Mouse (Mus musculus): ENCODE data around the gene Eya2. TPM values are rescaled to one million over a fixed set of nuclear protein-coding genes. Genes with fewer than 3 reads are reported as not detected.

Gene Eya2
- total and polyA plus RNA-seq, 3 experiments = not detected

- H3K4me3 ChIP-seq (ENCODE audit: control insufficient read depth in 1 of 2, insufficient read depth in 1 of 2, low read depth in 2 of 2, low read length in 2 of 2) = no peak overlapping the region
- no peaks in the 10 kb centered on the region for H3K4me1 ChIP-seq (ENCODE audit: control insufficient read depth in 1 of 2, insufficient read depth in 2 of 2, low read length in 2 of 2)
- no peak overlapping the region for H3K27ac ChIP-seq (ENCODE audit: control insufficient read depth, low read depth, low read length)
Observed at GRCm38 (mm10) chr2:165769375-165769948, 174.6 kb downstream of the Eya2 start.

GRCm38 (mm10) chr2:165778927-165779326 is 184.1 kb downstream of the Eya2 start:
- H3K36me3 ChIP-seq (ENCODE audit: control insufficient read depth in 1 of 2, insufficient read depth in 2 of 2, low read length in 2 of 2) = no peaks in the 10 kb centered on the region; a peak in 1 of 4 replicates
- H3K4me3 ChIP-seq (ENCODE audit: control insufficient read depth in 1 of 2, insufficient read depth in 1 of 2, low read depth in 2 of 2, low read length in 2 of 2) = no peak overlapping the region
- no peaks in the 10 kb centered on the region for H3K9me3 ChIP-seq (replicated peaks; ENCODE audit: insufficient read depth, low read length)
- H3K79me2 ChIP-seq (ENCODE audit: control insufficient read depth, insufficient read depth, low read length, poor library complexity) = no peaks in the 10 kb centered on the region
- H3K9ac ChIP-seq (ENCODE audit: control insufficient read depth, low read depth, low read length, poor library complexity, severe bottlenecking) = no peak overlapping the region
- H3K27ac ChIP-seq (ENCODE audit: control insufficient read depth, low read depth, low read length) = no peak overlapping the region
- no peaks in the 10 kb centered on the region for H3K27me3 ChIP-seq (ENCODE audit: control insufficient read depth in 1 of 2, insufficient read depth in 2 of 2, low read length in 2 of 2)
- DNase-seq (ENCODE audit: low read depth, low spot score) = peak; percentile 83
- no peaks in the 10 kb centered on the region for H3K4me1 ChIP-seq (ENCODE audit: control insufficient read depth in 1 of 2, insufficient read depth in 2 of 2, low read length in 2 of 2)
- no peak for TF ChIP-seq NELFE (IDR thresholded peaks at IDR 0.05; ENCODE audit: low read depth, low read length)
- no peak for TF ChIP-seq NRF1 (IDR thresholded peaks at IDR 0.05; ENCODE audit: insufficient read depth, low read depth, low read length, poor library complexity, severe bottlenecking)
- no peak for TF ChIP-seq ETS1 (IDR thresholded peaks at IDR 0.05; ENCODE audit: low read depth, low read length)
- TF ChIP-seq MAFK (IDR thresholded peaks at IDR 0.05; ENCODE audit: borderline replicate concordance, low read depth, low read length) = no peak
- no peak for TF ChIP-seq TCF12 (IDR thresholded peaks at IDR 0.05; ENCODE audit: low read depth, low read length)
- TF ChIP-seq TAL1 (IDR thresholded peaks at IDR 0.05; ENCODE audit: low read length) = no peak
- peak; percentile 91 to 95 (median 94) for TF ChIP-seq CTCF (IDR thresholded peaks at IDR 0.05 in 2 of 3, conservative IDR thresholded peaks at IDR 0.05 in 1 of 3; ENCODE audit: control insufficient read depth in 1 of 3, insufficient read depth in 1 of 3, low read depth in 2 of 3, low read length in 3 of 3, poor library complexity in 1 of 3, severe bottlenecking in 1 of 3)
- TF ChIP-seq SMC3 (IDR thresholded peaks at IDR 0.05; ENCODE audit: low read depth, low read length) = peak; percentile 93
- TF ChIP-seq MEF2A (IDR thresholded peaks at IDR 0.05; ENCODE audit: extremely low read depth, insufficient replicate concordance, low read depth, low read length, poor library complexity, severe bottlenecking) = no peak
- TF ChIP-seq RAD21 (IDR thresholded peaks at IDR 0.05; ENCODE audit: low read depth, low read length) = peak; percentile 93
- TF ChIP-seq POLR2AphosphoS2 (IDR thresholded peaks at IDR 0.05; ENCODE audit: low read length) = no peak
- no peak for TF ChIP-seq CHD2 (IDR thresholded peaks at IDR 0.05; ENCODE audit: low read length)
- TF ChIP-seq EP300 (IDR thresholded peaks at IDR 0.05; ENCODE audit: low read depth in 1 of 2, low read length in 2 of 2) = no peak
- TF ChIP-seq MAZ (IDR thresholded peaks at IDR 0.05; ENCODE audit: low read depth, low read length) = no peak
- TF ChIP-seq ZKSCAN1 (IDR thresholded peaks at IDR 0.05; ENCODE audit: low read depth, low read length) = no peak
- no peak for TF ChIP-seq ZNF384 (IDR thresholded peaks at IDR 0.05; ENCODE audit: low read depth, low read length)
- 0 out of 2 replicates have a peak, but pooled peaks have one; percentile 6 for TF ChIP-seq TBP (IDR thresholded peaks at IDR 0.05; ENCODE audit: low read depth, low read length)
- TF ChIP-seq ZMIZ1 (IDR thresholded peaks at IDR 0.05; ENCODE audit: low read depth, low read length) = no peak
- no peak for TF ChIP-seq KAT2A (conservative IDR thresholded peaks at IDR 0.05; ENCODE audit: low read depth, low read length)
- TF ChIP-seq MXI1 (IDR thresholded peaks at IDR 0.05; ENCODE audit: low read depth, low read length) = no peak
- 0 out of 2 replicates have a peak, but pooled peaks have one; percentile 31 for TF ChIP-seq MYC (IDR thresholded peaks at IDR 0.05; ENCODE audit: low read depth, low read length)
- no peak for TF ChIP-seq USF1 (IDR thresholded peaks at IDR 0.05; ENCODE audit: low read depth, low read length)
- no peak for TF ChIP-seq RCOR1 (IDR thresholded peaks at IDR 0.05; ENCODE audit: low read depth, low read length)
- TF ChIP-seq SIN3A (IDR thresholded peaks at IDR 0.05; ENCODE audit: low read length) = peak; percentile 50; the same call in 1 of the 2 replicates
- TF ChIP-seq POLR2A (IDR thresholded peaks at IDR 0.05; ENCODE audit: control insufficient read depth in 1 of 2, insufficient read depth in 1 of 2, low read depth in 1 of 2, low read length in 2 of 2, poor library complexity in 1 of 2) = no peak
- TF ChIP-seq ELF1 (IDR thresholded peaks at IDR 0.05; ENCODE audit: low read depth, low read length) = no peak
- no peak for TF ChIP-seq HCFC1 (IDR thresholded peaks at IDR 0.05; ENCODE audit: low read depth, low read length)
- no peak for TF ChIP-seq JUND (IDR thresholded peaks at IDR 0.05; ENCODE audit: low read depth, low read length)
- no peak for TF ChIP-seq UBTF (IDR thresholded peaks at IDR 0.05; ENCODE audit: borderline replicate concordance, insufficient read depth, low read depth, low read length)

More at GRCm38 (mm10) chr2:165769375-165769948, 174.6 kb downstream of the Eya2 start:
- TF ChIP-seq TBP (IDR thresholded peaks at IDR 0.05; ENCODE audit: low read depth, low read length) (no peak), KAT2A (conservative IDR thresholded peaks at IDR 0.05; ENCODE audit: low read depth, low read length) (no peak), ZMIZ1 (IDR thresholded peaks at IDR 0.05; ENCODE audit: low read depth, low read length) (no peak), POLR2A (IDR thresholded peaks at IDR 0.05; ENCODE audit: control insufficient read depth in 1 of 2, insufficient read depth in 1 of 2, low read depth in 1 of 2, low read length in 2 of 2, poor library complexity in 1 of 2) (no peak), BHLHE40 (IDR thresholded peaks at IDR 0.05; ENCODE audit: borderline replicate concordance, low read depth, low read length) (no peak), MYC (IDR thresholded peaks at IDR 0.05; ENCODE audit: low read depth, low read length) (no peak), MAFK (IDR thresholded peaks at IDR 0.05; ENCODE audit: borderline replicate concordance, low read depth, low read length) (no peak), E2F4 (IDR thresholded peaks at IDR 0.05; ENCODE audit: borderline replicate concordance, low read depth, low read length) (no peak), SIN3A (IDR thresholded peaks at IDR 0.05; ENCODE audit: low read length) (no peak)
- DNase-seq (ENCODE audit: low read depth, low spot score) = no peak
- H3K27me3 ChIP-seq (ENCODE audit: control insufficient read depth in 1 of 2, insufficient read depth in 2 of 2, low read length in 2 of 2) = no peaks in the 10 kb centered on the region
- H3K9ac ChIP-seq (ENCODE audit: control insufficient read depth, low read depth, low read length, poor library complexity, severe bottlenecking) = no peak overlapping the region
- H3K79me2 ChIP-seq (ENCODE audit: control insufficient read depth, insufficient read depth, low read length, poor library complexity) = no peaks in the 10 kb centered on the region
- H3K9me3 ChIP-seq (replicated peaks; ENCODE audit: insufficient read depth, low read length) = no peaks in the 10 kb centered on the region
- H3K36me3 ChIP-seq (ENCODE audit: control insufficient read depth in 1 of 2, insufficient read depth in 2 of 2, low read length in 2 of 2) = no peaks in the 10 kb centered on the region
